Mouse (Mus musculus): Measurements from ENCODE around the gene Cyp3a59.
"Not testable (repeated sequence)": the region's sequence is repeated elsewhere in the genome, so short reads cannot be mapped to it uniquely, and the experiment has no call there.

Gene Cyp3a59

DNA sequence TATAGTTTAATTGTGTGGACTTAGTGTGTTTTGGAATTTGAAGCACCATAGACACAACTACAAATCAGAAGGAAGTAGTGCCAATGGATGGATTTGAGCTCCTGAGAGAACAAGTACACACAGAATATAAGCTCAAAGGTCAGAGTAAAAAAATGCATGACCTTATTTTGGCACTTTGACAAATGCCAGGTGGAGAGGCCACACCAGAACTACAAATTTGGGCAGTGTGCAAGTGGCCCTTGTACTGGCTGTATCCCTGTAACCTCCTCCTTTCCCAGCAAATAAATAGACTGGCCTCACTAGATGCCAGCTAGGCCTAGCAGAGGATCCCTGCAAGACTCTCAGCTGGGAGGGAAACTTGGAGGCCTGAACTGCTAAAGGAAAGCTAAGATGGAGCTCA, at the start of gene Cyp3a59:
TSS of gene Cyp3a59 (plus strand) at position 313 of the 400 bp plus-strand sequence.
- not testable (repeated sequence) for DNase-seq (ENCODE audit: low read depth)

DNA sequence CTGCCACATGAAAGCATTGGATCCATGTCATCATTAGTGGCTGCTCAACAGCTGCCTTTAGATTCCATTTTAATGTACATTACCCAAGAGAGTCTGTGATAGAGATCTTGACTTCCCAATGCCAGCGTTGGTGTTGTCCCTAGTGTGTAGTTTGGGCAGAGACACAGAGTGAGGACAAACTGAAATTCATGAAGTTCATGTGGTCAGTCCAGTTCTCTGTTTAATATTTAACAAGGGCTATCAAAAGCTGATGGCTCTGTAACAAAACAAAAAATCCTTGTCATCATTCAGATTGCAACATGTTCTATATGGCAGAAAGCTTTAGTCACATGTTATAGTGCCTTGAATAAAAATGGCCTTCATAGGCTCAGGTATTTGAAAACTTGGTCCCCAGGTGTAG, 9.0 kb upstream of the Cyp3a59 start:
- no peak for DNase-seq (ENCODE audit: low read depth)

DNA sequence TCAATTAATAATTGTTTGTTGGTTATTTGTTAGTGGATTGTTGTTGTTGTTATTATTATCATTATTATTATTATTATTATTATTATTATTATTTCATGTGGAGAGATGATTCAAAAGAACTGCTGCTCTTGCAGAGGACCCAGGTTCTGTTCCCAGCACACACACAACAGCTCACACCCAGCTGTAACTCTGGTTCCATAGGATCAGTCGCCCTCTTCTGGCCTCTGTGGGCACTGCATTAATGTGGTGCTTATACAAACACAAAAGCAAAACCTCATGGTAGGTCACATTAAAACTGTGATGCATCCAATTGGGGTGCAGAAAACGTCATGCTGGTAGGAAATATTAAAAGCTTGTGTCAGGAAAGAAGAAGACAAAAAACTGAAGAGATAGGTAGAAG, 68.8 kb downstream of the Cyp3a59 start:
- DNase-seq (ENCODE audit: low read depth): peak; percentile 10

DNA sequence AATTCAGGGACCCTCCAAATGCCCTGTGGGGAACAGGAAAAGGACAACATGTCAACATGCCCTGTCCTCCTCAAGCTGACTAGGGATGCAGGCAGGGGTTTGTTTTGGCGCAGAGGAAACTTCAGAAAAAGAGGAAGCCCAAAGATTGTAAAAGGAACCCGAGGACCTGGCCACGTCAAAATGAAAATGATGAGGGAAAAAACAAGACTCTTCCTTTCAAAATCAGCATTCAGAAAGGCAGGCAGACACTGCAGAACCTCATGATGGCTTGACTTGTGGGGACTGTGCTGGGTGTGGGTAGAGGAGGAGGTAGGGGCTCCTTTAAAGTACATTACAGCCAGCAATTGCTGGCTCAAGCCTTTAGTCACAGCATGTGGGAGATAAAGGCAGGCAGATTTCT, 71.4 kb downstream of the Cyp3a59 start:
- DNase-seq (ENCODE audit: low read depth): no peak

DNA sequence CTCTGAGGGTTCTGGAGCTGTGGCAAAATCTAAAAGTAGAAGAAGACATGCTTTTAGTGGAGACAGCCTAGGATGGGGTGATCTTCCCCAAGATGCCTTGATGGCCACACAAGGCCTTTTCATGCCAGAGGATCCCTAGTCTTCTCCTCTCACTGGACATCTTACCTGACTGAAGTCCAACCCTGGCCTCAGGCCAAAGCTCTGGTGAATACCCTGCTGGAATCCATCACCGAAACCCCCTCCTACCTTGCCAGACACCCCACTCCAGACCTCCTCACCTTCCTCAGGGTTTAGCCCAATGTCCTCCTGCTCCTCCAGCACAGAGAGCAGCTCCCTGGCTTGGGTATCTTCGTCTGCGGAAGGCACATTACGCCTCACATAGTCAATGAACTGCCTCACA, 79.3 kb downstream of the Cyp3a59 start:
- DNase-seq (ENCODE audit: low read depth): not testable (repeated sequence)

DNA sequence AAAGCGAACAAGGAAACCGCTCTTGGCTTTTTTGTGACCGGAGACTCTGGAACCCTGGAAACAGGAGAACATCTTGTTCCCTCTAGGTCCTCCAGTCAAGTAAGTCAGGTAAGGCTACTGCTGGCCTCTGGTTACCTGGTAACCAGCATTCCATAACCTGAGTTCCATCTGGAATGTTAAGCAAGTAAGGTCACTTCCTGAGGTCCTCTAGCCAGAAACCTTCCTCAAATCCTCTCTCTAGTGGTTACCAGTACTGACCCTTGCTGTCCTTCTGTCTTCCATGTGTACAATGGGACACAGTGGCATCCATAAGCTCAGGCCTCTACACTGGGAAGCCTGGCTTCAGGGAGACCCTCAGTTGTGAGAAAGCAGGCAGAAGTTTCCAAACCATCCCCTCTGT, 81.4 kb downstream of the Cyp3a59 start, which contains the start of gene Gm5565:
TSS of gene Gm5565 (minus strand) at position 101 of the 400 bp plus-strand sequence.
- DNase-seq (ENCODE audit: low read depth): not testable (repeated sequence)

Measured in induced T-regulatory cell, adult 2 months (primary cell).